ENCODE assay signal across 15 mouse cellular contexts in the genomic region with DNA sequence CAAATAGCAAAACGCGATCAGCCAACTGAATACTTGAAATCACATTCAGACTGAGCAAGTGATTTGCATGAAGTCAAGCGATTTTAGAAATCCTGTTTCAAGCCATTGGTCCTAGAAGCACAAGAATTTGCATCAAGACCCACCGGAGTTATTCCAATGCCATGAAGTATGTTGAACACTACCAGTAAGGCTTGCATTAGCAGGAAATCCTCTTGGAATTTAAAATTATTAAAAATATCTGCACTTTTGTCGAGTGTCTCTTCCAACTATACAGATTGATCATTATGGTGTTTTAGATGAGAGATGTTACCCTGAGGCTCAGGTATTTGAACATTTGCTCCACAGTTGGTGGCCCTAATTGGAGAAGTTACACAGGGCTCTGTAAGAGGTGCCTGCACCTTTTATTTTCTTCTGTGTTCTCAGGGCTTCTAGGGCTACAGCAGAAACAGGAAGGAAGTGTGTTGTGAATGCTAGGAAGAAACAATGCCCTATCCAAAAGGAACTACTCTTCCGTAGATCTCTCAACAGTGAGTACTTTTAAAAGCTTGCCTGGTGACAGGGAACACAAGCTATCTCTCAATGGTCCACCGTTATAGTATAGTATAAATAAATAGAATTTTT. TPM values are rescaled to one million over a fixed set of nuclear protein-coding genes. Genes with fewer than 3 reads are reported as not detected.
DNase-seq lines count a peak whose midpoint lies in the region; ATAC-seq and TF ChIP-seq lines count a peak whose summit lies in the region.
"Had no signal": no experiment of that assay in that cellular context is flagged by ENCODE, and none has a peak within 500 bp of the region (broad histone marks: within the 10 kb centered on the region; RNA-seq: fewer than 3 reads in every experiment).

No protein-coding gene starts in this region.

- no peak for TF ChIP-seq POLR2A in kidney, adult 2 months (IDR thresholded peaks at IDR 0.05; ENCODE audit: low read depth, low read length)
- no peak for TF ChIP-seq POLR2A in CH12.LX (IDR thresholded peaks at IDR 0.05; ENCODE audit: low read depth, low read length)

- H3K27me3 ChIP-seq in kidney, adult 2 months (replicated peaks; ENCODE audit: control insufficient read depth, insufficient read depth, low read length), result 0 out of 2 replicates have a peak, but pooled peaks cover 1% of the 10 kb centered on the region
- H3K27me3 ChIP-seq in lung, embryonic 15.5 days, result no peaks in the 10 kb centered on the region
- no peaks in the 10 kb centered on the region for H3K27me3 ChIP-seq in CH12.LX (replicated peaks)
- no peaks in the 10 kb centered on the region for H3K27me3 ChIP-seq in midbrain, embryonic 14.5 days (ENCODE audit: control insufficient read depth, insufficient read depth, low read length)
- H3K27me3 ChIP-seq in intestine, embryonic 15.5 days (replicated peaks), result no peaks in the 10 kb centered on the region
- H3K27me3 ChIP-seq: forebrain, embryonic 13.5 days; limb, embryonic 15.5 days had no signal

- 71% methylated on average over 7 of the region's 7 CpGs for WGBS in kidney, adult 2 months
- 74% methylated on average over 7 of the region's 7 CpGs for WGBS in lung, embryonic 15.5 days
- WGBS in macrophage (ENCODE audit: missing documents), result 56% methylated on average over 7 of the region's 7 CpGs
- WGBS in midbrain, embryonic 14.5 days, result 84% methylated on average over 7 of the region's 7 CpGs
- WGBS in intestine, embryonic 15.5 days, result 80% methylated on average over 7 of the region's 7 CpGs

- H3K79me2 ChIP-seq in CH12.LX (replicated peaks; ENCODE audit: control insufficient read depth, extremely low read depth, insufficient read depth, poor library complexity, severe bottlenecking) (no peaks in the 10 kb centered on the region), macrophage (ENCODE audit: inconsistent target) (no peaks in the 10 kb centered on the region)

- TF ChIP-seq CTCF in kidney, adult 2 months (conservative IDR thresholded peaks at IDR 0.05; ENCODE audit: insufficient read depth, insufficient read length, low read depth, low read length), result no peak
- TF ChIP-seq CTCF in CH12.LX (conservative IDR thresholded peaks at IDR 0.05 in 1 of 2, IDR thresholded peaks at IDR 0.05 in 1 of 2; ENCODE audit: low read depth in 2 of 2, low read length in 2 of 2), result no peak

- H3K27ac ChIP-seq in kidney, adult 2 months (ENCODE audit: insufficient read depth, low read depth, low read length), result peak overlapping the region; percentile 34
- H3K27ac ChIP-seq in lung, embryonic 15.5 days, result peak overlapping the region; percentile 64
- H3K27ac ChIP-seq in CH12.LX (ENCODE audit: insufficient read depth, low read depth) (0 out of 2 replicates have a peak overlapping the region, but pooled peaks have one; percentile 71), macrophage (peak overlapping the region; percentile 41)
- H3K27ac ChIP-seq in midbrain, embryonic 14.5 days (replicated peaks; ENCODE audit: low read depth, low read length), result no peak overlapping the region
- no peak overlapping the region for H3K27ac ChIP-seq in intestine, embryonic 15.5 days
- H3K27ac ChIP-seq: forebrain, embryonic 13.5 days; hindbrain, postnatal 0 days; limb, embryonic 15.5 days; midbrain, embryonic 10.5 days had no signal

- TF ChIP-seq RAD21 in CH12.LX (IDR thresholded peaks at IDR 0.05; ENCODE audit: low read depth, low read length), result no peak

- no peaks in the 10 kb centered on the region for H3K9me3 ChIP-seq in lung, embryonic 15.5 days
- H3K9me3 ChIP-seq in CH12.LX (replicated peaks; ENCODE audit: low read length), result peaks cover 13% of the 10 kb centered on the region
- no peaks in the 10 kb centered on the region for H3K9me3 ChIP-seq in midbrain, embryonic 14.5 days (ENCODE audit: control insufficient read depth, low read length)
- no peaks in the 10 kb centered on the region for H3K9me3 ChIP-seq in intestine, embryonic 15.5 days
- H3K9me3 ChIP-seq: forebrain, embryonic 13.5 days; limb, embryonic 15.5 days had no signal

- no peak overlapping the region for H3K9ac ChIP-seq in lung, embryonic 15.5 days
- 0 out of 2 replicates have a peak overlapping the region, but pooled peaks have one; percentile 19 for H3K9ac ChIP-seq in CH12.LX (ENCODE audit: insufficient read depth, low read depth)
- H3K9ac ChIP-seq in midbrain, embryonic 14.5 days (replicated peaks; ENCODE audit: low read length), result no peak overlapping the region
- H3K9ac ChIP-seq in intestine, embryonic 15.5 days, result no peak overlapping the region
- H3K9ac ChIP-seq: forebrain, embryonic 13.5 days; limb, embryonic 15.5 days had no signal

- no peak overlapping the region for H3K4me3 ChIP-seq in kidney, adult 2 months (ENCODE audit: insufficient read depth, low read depth, low read length)
- no peak overlapping the region for H3K4me3 ChIP-seq in lung, embryonic 15.5 days
- H3K4me3 ChIP-seq in CH12.LX (replicated peaks in 1 of 3; ENCODE audit: low read depth in 2 of 3, low read length in 2 of 3, poor library complexity in 1 of 3), result no peak overlapping the region
- H3K4me3 ChIP-seq in macrophage (ENCODE audit: inconsistent target), result no peak overlapping the region
- H3K4me3 ChIP-seq in midbrain, embryonic 14.5 days (replicated peaks; ENCODE audit: low read depth, low read length), result no peak overlapping the region
- no peak overlapping the region for H3K4me3 ChIP-seq in intestine, embryonic 15.5 days (replicated peaks)
- H3K4me3 ChIP-seq: forebrain, embryonic 13.5 days; limb, embryonic 15.5 days; midbrain, embryonic 10.5 days had no signal

- no peaks in the 10 kb centered on the region for H3K36me3 ChIP-seq in kidney, adult 2 months (ENCODE audit: control insufficient read depth, insufficient read depth, low read length)
- no peaks in the 10 kb centered on the region for H3K36me3 ChIP-seq in lung, embryonic 15.5 days
- H3K36me3 ChIP-seq in CH12.LX (replicated peaks in 1 of 2; ENCODE audit: control insufficient read depth in 1 of 2, insufficient read depth in 1 of 2, low read length in 1 of 2), result no peaks in the 10 kb centered on the region
- H3K36me3 ChIP-seq in macrophage (ENCODE audit: inconsistent target), result no peaks in the 10 kb centered on the region
- no peaks in the 10 kb centered on the region for H3K36me3 ChIP-seq in midbrain, embryonic 14.5 days (ENCODE audit: control insufficient read depth, insufficient read depth, low read length)
- no peaks in the 10 kb centered on the region for H3K36me3 ChIP-seq in intestine, embryonic 15.5 days
- H3K36me3 ChIP-seq: limb, embryonic 15.5 days; midbrain, embryonic 10.5 days had no signal

- in situ Hi-C loops in CH12.LX (cut with MboI; ENCODE audit: low pct_ligation_motif_present, low pct_unique_long_range_greater_than_20kb, low sequenced_read_pairs), result loop anchor here (5.0 kb wide), 1 partner anchor 33 kb away; no protein-coding TSS in a partner anchor

- ATAC-seq in lung, embryonic 15.5 days (ENCODE audit: borderline replicate concordance, extremely low read depth, low FRiP score, low TSS enrichment), result no peak
- no peak for ATAC-seq in midbrain, embryonic 14.5 days (ENCODE audit: low FRiP score, low TSS enrichment)
- no peak for ATAC-seq in intestine, embryonic 15.5 days
- ATAC-seq: forebrain, embryonic 13.5 days; hindbrain, postnatal 0 days had no signal

- no peak for TF ChIP-seq EP300 in CH12.LX (IDR thresholded peaks at IDR 0.05; ENCODE audit: low read length)

- H3K4me2 ChIP-seq in lung, embryonic 15.5 days, result no peak overlapping the region
- H3K4me2 ChIP-seq in CH12.LX (ENCODE audit: insufficient read depth, low read depth, poor library complexity, severe bottlenecking), result peak overlapping the region; percentile 44
- no peak overlapping the region for H3K4me2 ChIP-seq in midbrain, embryonic 14.5 days (ENCODE audit: low read length)
- H3K4me2 ChIP-seq in intestine, embryonic 15.5 days (replicated peaks), result no peak overlapping the region
- H3K4me2 ChIP-seq: forebrain, embryonic 13.5 days; limb, embryonic 15.5 days had no signal

- H3K4me1 ChIP-seq in kidney, adult 2 months (ENCODE audit: control insufficient read depth, insufficient read depth, low read length), result no peaks in the 10 kb centered on the region
- peaks cover 7% of the 10 kb centered on the region; the same call in 1 of the 2 replicates for H3K4me1 ChIP-seq in lung, embryonic 15.5 days
- peaks cover 13 to 21% of the 10 kb centered on the region in 2 experiments for H3K4me1 ChIP-seq in CH12.LX (ENCODE audit: control insufficient read depth in 1 of 2, insufficient read depth in 2 of 2)
- no peaks in the 10 kb centered on the region for H3K4me1 ChIP-seq in midbrain, embryonic 14.5 days (ENCODE audit: control insufficient read depth, insufficient read depth, low read length)
- no peaks in the 10 kb centered on the region for H3K4me1 ChIP-seq in intestine, embryonic 15.5 days (replicated peaks)
- H3K4me1 ChIP-seq: forebrain, embryonic 13.5 days; limb, embryonic 15.5 days; midbrain, embryonic 10.5 days had no signal

- dilution Hi-C loops in CH12.LX (cut with MboI; ENCODE audit: extremely low pct_ligation_motif_present, extremely low pct_unique_long_range_greater_than_20kb, low sequenced_read_pairs), result no loop called here

- peak; percentile 43 for DNase-seq in kidney, adult 2 months
- DNase-seq in kidney, adult 18-20 months, result no peak
- no peak for DNase-seq in lung, adult 18-20 months
- no peak for DNase-seq in CH12.LX (ENCODE audit: extremely low read depth)
- DNase-seq in midbrain, embryonic 14.5 days, result no peak
- DNase-seq: cerebellum, adult 9-11 months; heart, postnatal 36 days had no signal

RNA-seq across cellular contexts. Expression of a gene that starts 14.4 kb away (rescaled TPM):
- 6.1 and 7.9 TPM in 2 replicates for polyA plus RNA-seq in kidney, adult 2 months (2012; rRNA removed)
- 27.2 and 28.3 TPM in 2 replicates for polyA plus RNA-seq in lung, embryonic 15.5 days (2015; fragmentation: Nextera tagmentation; extraction: Ambion mirVana)
- total RNA-seq in CH12.LX (2012; rRNA removed), result 2.9 and 3.3 TPM in 2 replicates
- total RNA-seq in CH12.LX (2014; rRNA removed), result 1.5 and 1.7 TPM in 2 replicates
- polyA plus RNA-seq in CH12.LX (2012; ENCODE audit: insufficient read length, low read depth), result 0.87 and 0.93 TPM in 2 replicates
- 10 to 100 TPM in 12 of 26 experiments, 1 to 10 TPM in 9, under 1 TPM in 4, not detected in 1; 0.74 to 91.6 (median 8.9) TPM for total RNA-seq in macrophage (2018; cell fraction: chromatin; rRNA removed)
- 10 to 100 TPM in 13 of 26 experiments, 1 to 10 TPM in 6, under 1 TPM in 7; 0.59 to 35.1 (median 8.8) TPM for total RNA-seq in macrophage (2018; cell fraction: cytosol; rRNA removed)
- 100 to 1,000 TPM in 4 of 26 experiments, 10 to 100 TPM in 10, 1 to 10 TPM in 11, under 1 TPM in 1; 0.84 to 137 (median 18.4) TPM for total RNA-seq in macrophage (2018; cell fraction: nucleus; rRNA removed)
- 1.1 to 2.6 TPM (median 1.2 TPM) in 3 replicates for polyA plus RNA-seq in macrophage (2018)
- 0.93 and 3.3 TPM in 2 replicates for polyA plus RNA-seq in midbrain, embryonic 14.5 days (2014; fragmentation: Nextera tagmentation; extraction: Ambion mirVana)
- 13.1 and 14.5 TPM in 2 replicates for polyA plus RNA-seq in intestine, embryonic 15.5 days (2015; fragmentation: Nextera tagmentation; extraction: Ambion mirVana)

RNA-seq across cellular contexts. Expression of a gene that starts 32.5 kb away (rescaled TPM):
- polyA plus RNA-seq in kidney, adult 2 months (2012; rRNA removed), result 28.0 and 32.5 TPM in 2 replicates
- 67.4 and 70.4 TPM in 2 replicates for polyA plus RNA-seq in lung, embryonic 15.5 days (2015; fragmentation: Nextera tagmentation; extraction: Ambion mirVana)
- 20.5 and 20.9 TPM in 2 replicates for total RNA-seq in CH12.LX (2012; rRNA removed)
- total RNA-seq in CH12.LX (2014; rRNA removed), result 45.3 and 48.4 TPM in 2 replicates
- polyA plus RNA-seq in CH12.LX (2012; ENCODE audit: insufficient read length, low read depth), result 28.1 and 28.4 TPM in 2 replicates
- 100 to 1,000 TPM in 17 of 26 experiments, 10 to 100 TPM in 9; 35.9 to 184 (median 121) TPM for total RNA-seq in macrophage (2018; cell fraction: chromatin; rRNA removed)
- total RNA-seq in macrophage (2018; cell fraction: cytosol; rRNA removed), result 10 to 100 TPM; 15.8 to 26.1 (median 21.5) TPM
- 100 to 1,000 TPM in 5 of 26 experiments, 10 to 100 TPM in 21; 27.5 to 166 (median 71.7) TPM for total RNA-seq in macrophage (2018; cell fraction: nucleus; rRNA removed)
- 19.0 to 23.0 TPM (median 22.2 TPM) in 3 replicates for polyA plus RNA-seq in macrophage (2018)
- polyA plus RNA-seq in midbrain, embryonic 14.5 days (2014; fragmentation: Nextera tagmentation; extraction: Ambion mirVana), result 76.2 and 102 TPM in 2 replicates
- polyA plus RNA-seq in intestine, embryonic 15.5 days (2015; fragmentation: Nextera tagmentation; extraction: Ambion mirVana), result 56.5 and 60.8 TPM in 2 replicates

RNA-seq across cellular contexts. Expression of a gene that starts 35.3 kb away (rescaled TPM):
- polyA plus RNA-seq in kidney, adult 2 months (2012; rRNA removed), result 10.7 and 11.5 TPM in 2 replicates
- polyA plus RNA-seq in lung, embryonic 15.5 days (2015; fragmentation: Nextera tagmentation; extraction: Ambion mirVana), result 1.4 and 2.4 TPM in 2 replicates
- total RNA-seq in CH12.LX (2012; rRNA removed) (1.9 and 3.3 TPM in 2 replicates), CH12.LX (2014; rRNA removed) (4.7 and 4.8 TPM in 2 replicates)
- polyA plus RNA-seq in CH12.LX (2012; ENCODE audit: insufficient read length, low read depth) (8.9 and 9.9 TPM in 2 replicates), macrophage (2018) (0.93 to 2.5 TPM (median 1.3 TPM) in 3 replicates)
- 1 to 10 TPM in 12 of 26 experiments, under 1 TPM in 4, not detected in 10; 0.48 to 4.8 (median 1.8) TPM for total RNA-seq in macrophage (2018; cell fraction: chromatin; rRNA removed)
- 10 to 100 TPM in 3 of 26 experiments, 1 to 10 TPM in 22, under 1 TPM in 1; 0.75 to 14.0 (median 3.3) TPM for total RNA-seq in macrophage (2018; cell fraction: cytosol; rRNA removed)
- 10 to 100 TPM in 3 of 26 experiments, 1 to 10 TPM in 18, under 1 TPM in 5; 0.52 to 13.9 (median 3.3) TPM for total RNA-seq in macrophage (2018; cell fraction: nucleus; rRNA removed)
- not detected in 2 replicates for polyA plus RNA-seq in midbrain, embryonic 14.5 days (2014; fragmentation: Nextera tagmentation; extraction: Ambion mirVana)
- 0.88 and 0.97 TPM in 2 replicates for polyA plus RNA-seq in intestine, embryonic 15.5 days (2015; fragmentation: Nextera tagmentation; extraction: Ambion mirVana)
- total RNA-seq: hindbrain, postnatal 0 days had no signal
- polyA plus RNA-seq: forebrain, embryonic 13.5 days; midbrain, embryonic 10.5 days; neural tube, embryonic 14.5 days had no signal

RNA-seq across cellular contexts. Expression of a gene that starts 59.0 kb away (rescaled TPM):
- 0.47 and 0.50 TPM in 2 replicates for polyA plus RNA-seq in kidney, adult 2 months (2012; rRNA removed)
- 0.42 TPM in 1 of 2 replicates, not detected in the other for polyA plus RNA-seq in lung, embryonic 15.5 days (2015; fragmentation: Nextera tagmentation; extraction: Ambion mirVana)
- total RNA-seq in CH12.LX (2012; rRNA removed) (1.4 and 1.8 TPM in 2 replicates), CH12.LX (2014; rRNA removed) (16.3 and 20.1 TPM in 2 replicates)
- polyA plus RNA-seq in CH12.LX (2012; ENCODE audit: insufficient read length, low read depth) (1.0 TPM in 1 of 2 replicates, not detected in the other), macrophage (2018) (not detected in 3 replicates)
- 1 to 10 TPM in 10 of 26 experiments, not detected in 16; 1.5 to 4.8 (median 3.4) TPM for total RNA-seq in macrophage (2018; cell fraction: chromatin; rRNA removed)
- total RNA-seq in macrophage (2018; cell fraction: cytosol; rRNA removed), result under 1 TPM in 2 of 26 experiments, not detected in 24; 0.29 to 0.36 TPM
- total RNA-seq in macrophage (2018; cell fraction: nucleus; rRNA removed), result 1 to 10 TPM in 6 of 26 experiments, under 1 TPM in 1, not detected in 19; 0.69 to 2.7 (median 1.5) TPM
- not detected in 2 replicates for polyA plus RNA-seq in midbrain, embryonic 14.5 days (2014; fragmentation: Nextera tagmentation; extraction: Ambion mirVana)
- 0.39 and 0.43 TPM in 2 replicates for polyA plus RNA-seq in intestine, embryonic 15.5 days (2015; fragmentation: Nextera tagmentation; extraction: Ambion mirVana)
- total RNA-seq: hindbrain, postnatal 0 days had no signal
- polyA plus RNA-seq: neural tube, embryonic 14.5 days had no signal

Comparison
In these comparisons a context has a peak if more than half of its experiments do, and no peak if none do; other contexts are left out.
1. H3K27ac ChIP-seq: peak in kidney, adult 2 months (single experiment), lung, embryonic 15.5 days (single experiment), CH12.LX (single experiment) and macrophage (single experiment); none in midbrain, embryonic 14.5 days (single experiment) and intestine, embryonic 15.5 days (single experiment).